Mouse (Mus musculus) neural tube, embryonic 14.5 days (tissue): ENCODE measurements around the gene Thrb. TPM values are rescaled to one million over a fixed set of nuclear protein-coding genes. Genes with fewer than 3 reads are reported as not detected.

ENCODE experiments used
- ATAC-seq: fragments of 200-750 bp; cut with Nextera tagmentation; 2 replicates; pipeline ENCODE4 v1.8.0; 2017; ENCODE audit warnings: low read depth, mild to moderate bottlenecking, moderate TSS enrichment, moderate library complexity
- H3K27ac ChIP-seq: fragments of 300-500 bp; sonication (generic); 2 replicates; pipeline ENCODE4 v1.5.1; 2014; ENCODE audit warnings: low read depth, mild to moderate bottlenecking, control low read depth, low read length, moderate library complexity, mixed read lengths
- H3K27me3 ChIP-seq: fragments of 300-500 bp; sonication (generic); 2 replicates; pipeline ENCODE4 v1.6.1; 2014; ENCODE audit warnings: low read length; ENCODE audit not compliant: control insufficient read depth, insufficient read depth
- H3K36me3 ChIP-seq: fragments of 300-500 bp; sonication (generic); 2 replicates; pipeline ENCODE4 v1.6.1; 2014; ENCODE audit warnings: low read length, mixed read lengths; ENCODE audit not compliant: control insufficient read depth, insufficient read depth
- H3K4me1 ChIP-seq: fragments of 300-500 bp; sonication (generic); 2 replicates; pipeline ENCODE4 v1.6.1; 2014; ENCODE audit warnings: low read length; ENCODE audit not compliant: control insufficient read depth, insufficient read depth
- H3K4me2 ChIP-seq: fragments of 300-500 bp; sonication (generic); 2 replicates; pipeline ENCODE4 v1.6.1; 2014; ENCODE audit warnings: mild to moderate bottlenecking, low read depth, low read length, control low read depth
- H3K4me3 ChIP-seq: fragments of 300-500 bp; sonication (generic); 2 replicates; pipeline ENCODE4 v1.5.1; 2014; ENCODE audit warnings: low read depth, low read length, control low read depth, mixed read lengths
- H3K9ac ChIP-seq: fragments of 300-500 bp; sonication (generic); replicated peaks from 2 replicates; pipeline ENCODE4 v1.6.1; 2014; ENCODE audit warnings: low read depth, mild to moderate bottlenecking, control low read depth, low read length, mixed read lengths
- H3K9me3 ChIP-seq: fragments of 300-500 bp; sonication (generic); 2 replicates; pipeline ENCODE4 v1.6.1; 2016; ENCODE audit warnings: low read length; ENCODE audit not compliant: control insufficient read depth
- WGBS: fragments of 180-500 bp; shearing (Covaris S2); extraction: QIAGEN DNeasy Blood & Tissue Kit; methylation state at CpG from one replicate; pipeline ENCODE4 v1.1.7; 2014; 5-methylcytosine and 5-hydroxymethylcytosine counted together
- polyA plus RNA-seq: library from polyadenylated mRNA; unstranded; fragments of >200 nt; fragmentation: Nextera tagmentation; extraction: Ambion mirVana; gene quantifications from 2 replicates; pipeline ENCODE4 v1.2.1, GENCODE M21; 2014

The Thrb gene
- polyA plus RNA-seq, 1 experiment from 2014 or later: 1.7 TPM

DNA sequence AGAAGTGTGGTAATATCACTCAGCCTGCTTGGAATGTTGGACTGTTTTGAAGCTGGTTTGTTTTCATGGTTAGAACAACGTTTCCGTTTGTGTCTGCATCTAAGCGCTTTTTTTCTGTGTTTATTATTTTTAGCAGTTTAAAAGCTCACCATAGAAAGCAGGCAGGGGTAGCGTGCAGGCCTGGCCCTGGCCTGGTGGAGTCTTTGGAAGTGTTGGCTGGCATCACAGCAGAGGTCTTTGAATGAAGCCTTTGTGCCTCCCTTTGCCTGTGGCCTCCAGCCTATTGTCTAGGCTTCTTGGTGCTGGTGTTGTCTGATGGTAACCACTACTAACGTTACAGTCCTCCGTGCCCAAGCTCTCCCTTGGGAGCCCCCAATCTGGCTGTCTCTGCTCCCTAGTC is 167.3 kb downstream of the Thrb start:
- Histone ChIP-seq H3K4me1 (no peaks in the 10 kb centered on the region), H3K4me3 (no peak overlapping the region), H3K9ac (no peak overlapping the region), H3K9me3 (no peaks in the 10 kb centered on the region), H3K4me2 (no peak overlapping the region), H3K36me3 (no peaks in the 10 kb centered on the region), H3K27ac (no peak overlapping the region), H3K27me3 (no peaks in the 10 kb centered on the region)
- 54% methylated on average over 6 of the region's 6 CpGs for WGBS
- no peak for ATAC-seq

- 81% methylated on average over 1 of the region's 1 CpGs for WGBS
- Histone ChIP-seq H3K9ac (no peak overlapping the region), H3K27ac (no peak overlapping the region), H3K27me3 (no peaks in the 10 kb centered on the region), H3K4me2 (no peak overlapping the region), H3K4me1 (no peaks in the 10 kb centered on the region), H3K4me3 (no peak overlapping the region), H3K36me3 (no peaks in the 10 kb centered on the region), H3K9me3 (no peaks in the 10 kb centered on the region)
- ATAC-seq: no peak
Observed at GRCm38 (mm10) chr14:17835738-17836137, 175.7 kb downstream of the Thrb start.

- no peak overlapping the region for H3K9ac ChIP-seq
- no peak for ATAC-seq
- WGBS: 91% methylated on average over 1 of the region's 1 CpGs
- H3K4me2 ChIP-seq: no peak overlapping the region
- no peaks in the 10 kb centered on the region for H3K36me3 ChIP-seq
- no peaks in the 10 kb centered on the region for H3K27me3 ChIP-seq
- H3K9me3 ChIP-seq: no peaks in the 10 kb centered on the region
- no peaks in the 10 kb centered on the region for H3K4me1 ChIP-seq
- H3K4me3 ChIP-seq: no peak overlapping the region
- H3K27ac ChIP-seq: no peak overlapping the region
Observed at GRCm38 (mm10) chr14:17836766-17837165, 176.7 kb downstream of the Thrb start.

DNA sequence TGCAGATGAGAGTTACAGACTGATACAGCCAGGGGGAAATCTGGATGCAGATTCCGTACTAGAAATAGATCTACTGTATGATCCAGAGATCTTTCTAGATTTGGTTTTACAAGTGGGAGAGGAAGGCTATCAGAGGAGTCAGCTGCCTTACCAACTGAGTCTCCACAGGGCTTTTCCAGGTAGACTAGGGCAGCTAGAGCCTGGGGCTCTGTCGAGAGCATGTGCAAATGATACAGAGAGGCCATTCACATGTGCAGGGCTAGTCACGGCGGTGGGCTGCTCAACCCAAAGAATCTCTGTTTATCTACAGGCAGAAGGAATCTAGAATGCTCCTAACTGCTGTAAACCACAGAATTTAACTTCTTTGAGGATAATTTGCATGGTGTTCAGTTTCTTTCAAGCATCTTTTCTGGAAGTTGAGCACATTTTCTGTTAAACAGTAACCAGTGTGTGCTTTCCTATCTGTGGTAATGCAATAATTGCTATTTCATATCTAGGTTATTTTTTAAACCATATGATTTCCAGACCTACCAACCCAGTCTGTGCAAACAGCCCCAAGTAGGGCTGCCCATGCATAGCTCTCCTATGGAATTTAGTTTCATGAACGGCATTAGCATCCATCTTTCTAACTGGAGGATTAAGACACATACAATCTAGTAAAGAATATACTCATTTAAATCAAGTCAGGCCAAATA is 185.1 kb downstream of the Thrb start:
- H3K27ac ChIP-seq: no peak overlapping the region
- H3K27me3 ChIP-seq: no peaks in the 10 kb centered on the region
- ATAC-seq: no peak
- no peaks in the 10 kb centered on the region for H3K36me3 ChIP-seq
- H3K9me3 ChIP-seq: no peaks in the 10 kb centered on the region
- H3K9ac ChIP-seq: no peak overlapping the region
- no peak overlapping the region for H3K4me2 ChIP-seq
- 87% methylated on average over 5 of the region's 5 CpGs for WGBS
- H3K4me3 ChIP-seq: no peak overlapping the region
- no peaks in the 10 kb centered on the region for H3K4me1 ChIP-seq

DNA sequence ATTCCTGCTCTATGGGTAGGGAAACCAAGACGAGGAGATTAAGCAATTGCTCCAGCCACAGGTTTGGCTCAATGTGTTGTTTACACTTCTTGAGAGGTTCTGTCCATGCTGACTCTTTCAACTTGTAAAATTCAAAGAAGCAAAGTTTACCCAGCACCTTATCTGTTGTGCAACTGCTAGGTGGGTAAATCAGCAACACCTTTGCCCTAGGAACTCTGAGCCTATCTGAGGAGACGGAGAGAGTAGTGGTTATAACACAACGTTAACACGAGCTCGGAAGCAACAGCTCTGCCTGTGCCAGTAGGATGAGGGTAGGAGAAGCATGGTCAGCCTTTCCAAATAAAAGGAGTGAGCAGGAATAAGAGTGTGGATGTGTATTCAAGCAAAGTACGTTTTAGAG is 185.8 kb downstream of the Thrb start:
- WGBS: 84% methylated on average over 6 of the region's 6 CpGs
- ATAC-seq: no peak
- Histone ChIP-seq H3K4me1 (no peaks in the 10 kb centered on the region), H3K9me3 (no peaks in the 10 kb centered on the region), H3K9ac (no peak overlapping the region), H3K4me3 (no peak overlapping the region), H3K36me3 (no peaks in the 10 kb centered on the region), H3K27me3 (no peaks in the 10 kb centered on the region), H3K4me2 (no peak overlapping the region), H3K27ac (no peak overlapping the region)

- H3K4me3 ChIP-seq: no peak overlapping the region
- no peaks in the 10 kb centered on the region for H3K27me3 ChIP-seq
- H3K36me3 ChIP-seq: no peaks in the 10 kb centered on the region
- no peaks in the 10 kb centered on the region for H3K4me1 ChIP-seq
- no peaks in the 10 kb centered on the region for H3K9me3 ChIP-seq
- 94% methylated on average over 2 of the region's 2 CpGs for WGBS
- no peak overlapping the region for H3K4me2 ChIP-seq
- no peak for ATAC-seq
- H3K9ac ChIP-seq: no peak overlapping the region
- H3K27ac ChIP-seq: no peak overlapping the region
Observed at GRCm38 (mm10) chr14:17846700-17847099, 186.6 kb downstream of the Thrb start.

DNA sequence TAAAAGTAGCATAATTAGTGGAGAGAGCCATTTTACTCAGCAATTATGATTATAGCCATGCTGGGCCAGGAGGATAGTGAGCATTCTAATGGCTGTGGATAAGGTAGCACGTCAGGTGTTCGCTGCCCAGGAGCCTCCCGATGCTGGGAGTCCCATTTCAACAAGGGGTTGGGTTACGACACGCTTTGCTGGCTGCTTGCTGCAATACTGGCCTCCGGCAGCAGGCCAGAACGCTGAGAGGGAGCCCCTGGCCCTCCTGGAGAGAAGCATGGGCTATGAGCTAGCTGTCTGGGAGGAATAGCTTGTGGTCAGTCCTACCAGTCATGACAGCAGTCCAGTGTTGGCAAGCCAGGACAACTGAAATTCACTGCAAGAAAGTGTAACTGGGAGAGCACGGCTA is 187.2 kb downstream of the Thrb start:
- Histone ChIP-seq H3K4me2 (no peak overlapping the region), H3K27ac (no peak overlapping the region), H3K27me3 (no peaks in the 10 kb centered on the region), H3K9me3 (no peaks in the 10 kb centered on the region), H3K36me3 (no peaks in the 10 kb centered on the region), H3K4me1 (no peaks in the 10 kb centered on the region), H3K9ac (no peak overlapping the region), H3K4me3 (no peak overlapping the region)
- ATAC-seq: no peak
- WGBS: 58% methylated on average over 8 of the region's 8 CpGs

DNA sequence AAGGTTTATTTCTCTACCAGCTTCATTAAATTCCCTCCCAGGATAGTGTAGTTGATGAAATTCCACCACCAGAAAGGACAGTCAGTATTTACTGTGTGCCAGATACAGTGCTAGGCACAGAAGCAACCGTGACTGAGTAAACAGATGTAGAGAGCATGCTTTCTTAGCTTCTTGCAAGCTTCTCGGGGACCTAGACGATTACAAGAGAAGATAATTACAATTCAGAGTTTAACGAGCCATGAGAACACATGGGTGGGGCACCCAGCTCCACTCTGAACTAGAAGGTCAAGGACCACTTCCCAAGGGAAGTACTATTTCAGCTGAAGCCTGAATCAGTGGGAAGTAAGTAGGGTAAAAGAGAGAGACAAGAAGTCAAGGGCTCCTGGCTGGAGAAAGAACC is 190.3 kb downstream of the Thrb start:
- Histone ChIP-seq H3K9ac (no peak overlapping the region), H3K4me3 (no peak overlapping the region), H3K4me1 (no peaks in the 10 kb centered on the region), H3K27me3 (no peaks in the 10 kb centered on the region), H3K9me3 (no peaks in the 10 kb centered on the region), H3K27ac (no peak overlapping the region), H3K36me3 (no peaks in the 10 kb centered on the region), H3K4me2 (no peak overlapping the region)
- whole genome bisulfite sequencing: 40% methylated on average over 4 of the region's 4 CpGs
- ATAC-seq: no peak

- no peaks in the 10 kb centered on the region for H3K36me3 ChIP-seq
- H3K9me3 ChIP-seq: no peaks in the 10 kb centered on the region
- no peak overlapping the region for H3K27ac ChIP-seq
- H3K4me1 ChIP-seq: no peaks in the 10 kb centered on the region
- 85% methylated on average over 2 of the region's 2 CpGs for WGBS
- H3K9ac ChIP-seq: no peak overlapping the region
- H3K4me2 ChIP-seq: no peak overlapping the region
- no peak overlapping the region for H3K4me3 ChIP-seq
- no peak for ATAC-seq
- H3K27me3 ChIP-seq: no peaks in the 10 kb centered on the region
Observed at GRCm38 (mm10) chr14:17852236-17852635, 192.2 kb downstream of the Thrb start.
